Mouse (Mus musculus): ENCODE results near the gene Dnajb5. TPM values are rescaled to one million over a fixed set of nuclear protein-coding genes. Genes with fewer than 3 reads are reported as not detected.
A peak's percentile ranks its signal among the peaks of the same experiment; 100 is the strongest.

Dnajb5 gene
- total RNA-seq, 2 experiments from 2014 or later = 221 to 264 TPM

GRCm38 (mm10) chr4:42933630-42934029 is 16.0 kb upstream of the Dnajb5 start:
- intact Hi-C loops (cut with DNase I) = no loop called here
- peak; percentile 50 to 79 for DNase-seq (ENCODE audit: low spot score in 2 of 2)

DNA sequence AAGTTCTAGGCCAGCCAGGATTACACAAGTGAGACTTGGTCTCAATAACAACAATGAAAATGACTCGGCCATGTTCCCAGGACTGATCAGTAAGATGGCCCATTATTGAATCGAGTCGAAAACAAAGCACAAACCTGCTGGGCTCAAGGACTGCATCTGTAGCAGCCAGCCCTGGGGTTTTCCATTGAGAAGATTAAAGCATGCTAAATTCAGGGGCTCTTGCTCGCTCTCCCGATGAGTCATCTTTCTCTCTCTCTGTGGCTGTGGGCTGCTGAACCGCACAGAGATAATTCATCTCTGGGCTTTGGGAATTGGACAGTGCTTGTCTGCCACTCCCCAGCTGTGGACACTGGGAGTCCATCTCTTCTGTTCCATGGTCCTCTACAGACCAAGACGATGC is 8.2 kb upstream of the Dnajb5 start:
- intact Hi-C loops (cut with DNase I) = no loop called here
- peak; percentile 47 to 81 for DNase-seq (ENCODE audit: low spot score in 2 of 2)

- intact Hi-C loops (cut with DNase I) = no loop called here
- DNase-seq (ENCODE audit: low spot score in 2 of 2) = peak in 1 of 2 experiments; percentile 21
Observed at GRCm38 (mm10) chr4:42943341-42943740, 6.3 kb upstream of the Dnajb5 start.

- DNase-seq (ENCODE audit: low spot score in 2 of 2) = peak; percentile 39 to 71
- intact Hi-C loops (cut with DNase I) = no loop called here
Observed at GRCm38 (mm10) chr4:42944185-42944584, 5.4 kb upstream of the Dnajb5 start.

GRCm38 (mm10) chr4:42945043-42945442 is 4.6 kb upstream of the Dnajb5 start:
- intact Hi-C loops (cut with DNase I) = no loop called here
- DNase-seq (ENCODE audit: low spot score in 2 of 2) = no peak

DNA sequence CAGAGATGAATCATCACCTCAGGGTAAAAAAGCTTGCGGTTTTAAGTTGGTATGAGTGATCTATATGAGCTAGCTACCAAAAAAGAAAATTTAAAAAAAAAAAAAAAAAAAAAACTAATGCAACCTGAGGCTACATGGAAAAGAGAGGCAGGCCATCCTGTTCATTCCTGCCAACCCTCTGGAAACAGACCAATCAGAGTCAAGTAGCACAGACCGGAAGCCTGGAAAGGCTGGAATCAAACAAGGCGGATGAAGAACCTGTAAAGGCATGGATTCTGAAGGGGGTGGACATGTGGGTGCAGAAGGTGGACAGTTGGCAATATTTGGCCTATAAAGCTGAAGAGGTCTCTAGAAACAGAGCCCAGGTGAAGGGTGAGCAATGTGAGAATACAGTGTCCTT is 4.2 kb upstream of the Dnajb5 start:
- intact Hi-C loops (cut with DNase I) = no loop called here
- peak in 1 of 2 experiments; percentile 82 for DNase-seq (ENCODE audit: low spot score in 2 of 2)

GRCm38 (mm10) chr4:42945952-42946351 is 3.7 kb upstream of the Dnajb5 start:
- intact Hi-C loops (cut with DNase I) = loop anchor here (1.0 kb wide), 1 partner anchor 43 kb away; no protein-coding TSS in a partner anchor
- peak; percentile 78 to 86 for DNase-seq (ENCODE audit: low spot score in 2 of 2)

DNA sequence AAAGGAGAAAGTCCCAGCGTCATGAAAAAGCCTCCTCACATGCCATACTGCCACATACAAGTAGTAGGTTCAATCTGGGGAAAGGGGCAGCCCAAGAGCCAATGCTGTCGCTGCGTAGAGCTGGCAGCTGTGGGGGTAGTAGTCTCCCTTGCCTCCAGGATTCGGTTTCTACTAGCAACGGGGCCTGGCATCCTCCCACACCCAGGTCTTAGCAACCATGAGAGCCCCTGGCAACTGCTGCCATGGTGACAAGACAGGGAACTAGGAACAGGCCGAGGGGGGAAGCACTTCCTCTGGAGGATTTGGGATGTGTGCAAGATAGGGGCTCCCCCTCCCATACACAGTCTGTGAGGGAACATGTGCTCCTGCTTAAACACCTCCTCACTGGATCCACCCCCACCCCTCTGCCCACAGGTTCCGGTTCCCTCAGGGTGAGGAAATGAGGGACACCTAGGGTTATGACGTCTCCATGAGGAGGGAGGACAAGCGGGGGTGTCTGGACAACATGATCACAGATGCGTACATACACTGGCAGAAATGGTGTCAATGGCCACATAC is 2.8 kb upstream of the Dnajb5 start:
- intact Hi-C loops (cut with DNase I) = loop anchor here (1.0 kb wide), 2 partner anchors 26 to 44 kb away; no protein-coding TSS in a partner anchor
- DNase-seq (ENCODE audit: low spot score in 2 of 2) = peak; percentile 89 to 99

DNA sequence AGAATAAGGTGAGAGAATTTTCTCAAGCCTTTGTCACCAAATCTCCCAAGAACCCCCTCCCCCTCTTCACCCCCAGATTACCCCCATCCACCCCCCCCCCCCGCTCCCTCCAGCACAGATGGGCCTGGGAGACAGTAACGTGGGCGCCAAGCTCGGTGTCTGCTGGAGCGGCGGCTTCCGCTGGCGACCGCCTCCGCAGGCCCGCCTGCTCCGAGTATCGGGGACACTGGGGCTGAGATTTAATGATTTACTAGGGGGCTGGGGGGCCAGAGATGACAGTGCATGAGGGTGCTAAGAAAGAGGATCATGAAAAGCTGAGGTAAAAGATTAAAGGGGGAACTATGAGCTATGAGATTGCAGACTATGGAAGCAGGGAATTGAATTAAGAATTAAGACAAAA is 1.1 kb upstream of the Dnajb5 start:
- DNase-seq (ENCODE audit: low spot score in 2 of 2) = peak in 1 of 2 experiments; percentile 77
- intact Hi-C loops (cut with DNase I) = loop anchor here (1.0 kb wide), 1 partner anchor 62 kb away; no protein-coding TSS in a partner anchor

DNA sequence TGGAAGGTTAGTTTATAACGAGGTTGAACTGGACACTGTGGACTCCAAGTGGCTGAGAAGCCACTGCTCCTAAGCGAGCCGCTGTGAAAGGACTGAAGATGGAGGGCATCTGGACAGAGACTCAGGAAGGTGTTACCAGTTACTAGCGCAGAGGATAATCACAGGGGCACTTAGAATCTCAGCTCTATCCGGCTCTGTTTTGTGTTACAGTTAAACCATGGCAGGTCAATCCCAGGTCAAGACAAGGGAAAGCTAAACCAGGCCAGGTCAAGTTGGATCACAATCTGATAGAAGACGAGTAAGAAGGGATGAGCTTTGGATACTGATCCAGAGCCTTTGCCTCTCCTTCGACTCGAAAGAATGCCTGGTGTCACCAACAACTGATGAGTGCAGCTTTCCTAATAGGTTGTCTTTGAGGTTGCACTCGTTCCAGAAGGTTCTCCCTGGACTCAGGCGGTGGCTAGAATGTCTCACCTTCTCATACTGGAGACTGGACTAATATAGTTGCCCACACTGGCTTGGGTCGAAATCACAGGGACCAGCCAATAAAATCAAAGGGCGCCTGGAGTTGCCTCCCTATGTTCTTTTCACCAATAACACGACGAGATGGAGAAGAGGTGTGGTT is 451 bp upstream of the Dnajb5 start:
- no peak for DNase-seq (ENCODE audit: low spot score in 2 of 2)
- intact Hi-C loops (cut with DNase I) = no loop called here

DNA sequence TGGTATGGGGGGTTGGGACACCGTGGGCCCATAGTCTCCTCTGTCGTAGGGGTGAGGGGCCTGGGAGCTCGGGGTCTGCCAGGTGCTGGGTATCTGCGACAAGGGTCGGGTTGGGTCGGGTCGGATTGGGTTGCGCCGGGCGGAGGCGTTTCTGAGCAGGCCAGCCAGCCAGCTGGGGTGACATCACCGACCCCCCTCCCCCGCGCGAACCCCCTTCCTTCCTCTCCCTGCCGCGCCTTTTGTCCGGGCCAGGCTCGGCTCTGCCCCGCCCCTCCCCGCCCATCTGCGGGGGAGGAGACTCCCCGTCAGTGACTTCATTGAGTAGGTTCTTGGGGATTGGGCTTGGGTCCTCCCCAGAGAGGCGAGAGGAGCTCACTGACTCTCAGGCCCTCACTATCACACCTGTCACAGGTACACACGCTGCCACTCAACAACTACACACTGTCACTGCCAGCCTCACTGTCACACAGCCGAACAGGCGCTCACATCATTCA is 498 bp downstream of the Dnajb5 start:
- peak; percentile 84 to 93 for DNase-seq (ENCODE audit: low spot score in 2 of 2)
- intact Hi-C loops (cut with DNase I) = no loop called here

- intact Hi-C loops (cut with DNase I) = no loop called here
Observed at GRCm38 (mm10) chr4:42951206-42952195, 1.9 kb downstream of the Dnajb5 start.

GRCm38 (mm10) chr4:42952563-42952962 is 2.9 kb downstream of the Dnajb5 start:
- intact Hi-C loops (cut with DNase I) = no loop called here
- peak in 1 of 2 experiments; percentile 25 for DNase-seq (ENCODE audit: low spot score in 2 of 2)

More at GRCm38 (mm10) chr4:42951206-42952195, 1.9 kb downstream of the Dnajb5 start:
- DNase-seq (ENCODE audit: low spot score in 2 of 2) = peak in 1 of 2 experiments; percentile 20

DNA sequence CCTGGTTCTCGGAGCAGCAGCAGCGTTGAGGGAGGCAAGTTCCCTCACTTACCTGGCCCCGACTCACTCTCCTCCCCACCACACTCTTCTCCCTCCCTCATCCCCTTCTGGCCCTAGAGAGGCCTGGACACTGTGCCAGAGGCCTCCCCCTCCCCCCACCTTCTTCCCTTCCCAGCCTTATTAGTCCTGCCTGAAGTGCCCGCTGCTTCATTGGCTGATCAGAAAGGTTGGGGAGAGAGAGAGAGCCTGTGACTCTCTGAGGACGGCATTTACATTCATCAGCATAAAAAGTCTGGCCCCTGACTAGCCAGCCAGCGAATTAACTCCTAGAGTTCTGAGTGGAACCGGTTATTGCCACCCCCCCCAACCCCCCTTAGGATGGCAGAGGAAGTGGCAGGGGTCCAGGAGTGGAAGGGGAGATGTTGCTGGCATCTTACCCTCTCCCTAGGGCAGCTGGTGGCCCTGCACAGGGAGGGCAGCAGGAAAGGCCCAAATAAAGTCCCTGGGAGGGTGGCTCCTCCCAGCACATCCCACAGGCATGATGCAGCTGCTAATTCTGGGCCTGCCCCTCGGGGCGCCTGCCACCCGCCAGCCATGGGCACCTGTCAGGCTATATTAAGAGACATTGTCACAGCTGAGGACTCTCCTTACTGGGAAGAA is 4.0 kb downstream of the Dnajb5 start:
- intact Hi-C loops (cut with DNase I) = no loop called here
- DNase-seq (ENCODE audit: low spot score in 2 of 2) = peak; percentile 41 to 78

DNA sequence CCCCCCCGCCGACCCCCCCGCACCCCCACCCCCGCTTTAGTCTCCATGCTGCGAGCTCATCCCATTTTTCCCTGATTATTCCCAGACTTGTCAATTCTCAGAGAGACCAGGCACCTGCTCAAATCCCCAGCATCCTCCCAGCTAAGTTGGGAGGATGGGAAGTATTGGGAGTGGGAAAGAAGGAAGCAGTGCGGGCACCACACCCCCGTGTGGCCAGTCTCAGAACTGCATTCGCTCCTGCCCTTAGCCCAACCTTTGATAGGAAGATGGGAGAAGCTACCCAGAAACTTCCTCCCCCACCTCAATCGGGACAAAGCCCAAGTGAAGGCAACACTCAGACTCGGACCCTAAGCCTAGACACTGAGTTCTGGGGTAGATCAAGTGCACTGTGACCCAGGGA is 4.7 kb downstream of the Dnajb5 start:
- intact Hi-C loops (cut with DNase I) = no loop called here

GRCm38 (mm10) chr4:42955200-42955599 is 5.6 kb downstream of the Dnajb5 start:
- no peak for DNase-seq (ENCODE audit: low spot score in 2 of 2)
- intact Hi-C loops (cut with DNase I) = no loop called here

More for the DNA sequence above, 4.7 kb downstream of the Dnajb5 start:
- peak; percentile 81 to 86 for DNase-seq (ENCODE audit: low spot score in 2 of 2)

DNA sequence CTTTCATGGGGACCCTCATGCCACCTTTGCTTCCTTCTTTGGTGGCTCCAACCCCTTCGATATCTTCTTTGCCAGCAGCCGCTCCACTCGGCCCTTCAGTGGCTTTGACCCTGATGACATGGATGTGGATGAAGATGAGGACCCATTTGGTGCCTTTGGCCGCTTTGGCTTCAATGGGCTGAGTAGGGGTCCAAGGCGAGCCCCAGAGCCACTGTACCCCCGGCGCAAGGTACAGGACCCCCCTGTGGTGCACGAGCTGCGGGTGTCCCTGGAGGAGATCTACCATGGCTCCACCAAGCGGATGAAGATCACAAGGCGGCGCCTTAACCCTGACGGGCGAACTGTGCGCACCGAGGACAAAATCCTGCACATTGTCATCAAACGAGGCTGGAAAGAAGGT is 7.0 kb downstream of the Dnajb5 start:
- intact Hi-C loops (cut with DNase I) = no loop called here
- no peak for DNase-seq (ENCODE audit: low spot score in 2 of 2)

DNA sequence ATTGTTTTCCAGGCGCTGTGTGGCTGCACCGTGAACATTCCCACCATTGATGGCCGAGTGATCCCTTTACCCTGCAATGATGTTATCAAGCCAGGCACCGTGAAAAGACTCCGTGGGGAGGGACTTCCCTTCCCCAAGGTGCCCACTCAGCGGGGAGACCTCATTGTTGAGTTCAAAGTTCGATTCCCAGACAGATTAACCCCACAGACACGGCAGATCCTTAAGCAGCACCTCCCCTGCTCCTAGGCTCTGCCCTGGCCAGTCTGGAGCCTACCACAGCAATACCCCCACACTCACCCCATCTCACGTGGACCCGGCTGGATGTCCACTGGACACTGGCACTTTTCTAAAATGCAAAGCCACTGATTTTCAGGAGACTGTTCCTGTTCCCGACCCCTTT is 7.7 kb downstream of the Dnajb5 start:
- DNase-seq (ENCODE audit: low spot score in 2 of 2) = no peak
- intact Hi-C loops (cut with DNase I) = no loop called here

DNA sequence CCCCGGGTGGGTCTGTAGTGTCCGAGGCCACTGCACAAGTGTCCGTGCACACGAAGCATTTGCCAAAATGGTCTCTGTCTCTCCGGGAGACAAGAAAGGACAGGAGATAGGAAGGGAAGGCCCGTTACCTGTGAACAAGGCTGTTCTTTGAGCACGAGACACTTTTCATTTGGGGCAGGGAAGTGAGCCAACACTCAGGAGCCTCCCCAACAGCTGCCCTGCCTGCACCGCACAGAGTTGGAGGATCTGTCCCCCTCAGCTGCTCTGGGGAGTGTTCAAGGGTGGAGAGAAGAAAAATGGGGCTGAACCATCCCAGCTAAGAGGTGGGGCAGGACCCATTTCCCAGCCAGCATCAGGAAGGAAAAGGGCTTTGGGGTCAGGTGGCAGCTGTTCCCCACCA is 8.4 kb downstream of the Dnajb5 start:
- intact Hi-C loops (cut with DNase I) = no loop called here

More for the DNA sequence above, 8.4 kb downstream of the Dnajb5 start:
- no peak for DNase-seq (ENCODE audit: low spot score in 2 of 2)
